Comparison of ENCODE assay signal across 18 mouse cellular contexts in the genomic region with DNA sequence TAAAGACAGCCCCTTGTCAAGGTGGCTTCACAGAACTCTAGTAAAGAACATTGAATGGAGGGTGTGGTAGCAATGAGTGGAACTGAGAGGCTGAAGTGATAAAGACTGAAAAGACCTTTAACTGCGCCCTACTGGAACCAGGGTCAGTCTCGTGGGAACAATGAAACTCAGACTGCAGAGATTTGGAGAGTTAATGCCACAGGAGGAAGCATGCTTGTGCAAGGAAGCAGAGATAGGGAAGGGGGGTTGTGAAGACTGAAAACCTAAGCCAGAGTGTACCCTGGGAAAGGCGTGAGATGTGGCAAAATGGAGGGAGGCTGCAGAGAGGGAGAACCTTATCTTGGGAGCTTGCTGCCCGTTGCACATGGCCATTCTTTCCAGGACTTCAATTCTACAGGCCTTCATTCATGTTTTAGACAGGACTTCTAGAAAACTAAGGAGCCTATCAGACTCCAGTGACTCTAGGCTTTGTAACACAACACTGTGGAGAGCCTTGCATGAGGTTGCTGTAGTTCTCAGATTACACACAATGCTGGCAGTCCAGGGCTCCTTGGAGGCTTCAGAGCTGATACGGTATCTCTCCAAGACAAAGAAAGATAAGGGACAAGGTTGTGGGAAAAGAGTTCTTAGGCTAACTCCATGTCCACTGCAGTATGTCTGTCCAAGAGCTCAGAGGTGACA.
DNase-seq lines count a peak whose midpoint lies in the region; ATAC-seq and TF ChIP-seq lines count a peak whose summit lies in the region.
"Had no signal": no experiment of that assay in that cellular context is flagged by ENCODE, and none has a peak within 500 bp of the region (broad histone marks: within the 10 kb centered on the region; RNA-seq: fewer than 3 reads in every experiment).

No protein-coding gene starts in this region.

- TF ChIP-seq CTCF in intestine, postnatal 0 days (IDR thresholded peaks at IDR 0.05; ENCODE audit: low read depth): no peak
- no peak for TF ChIP-seq CTCF in lung, postnatal 0 days (IDR thresholded peaks at IDR 0.05)

- no peak for TF ChIP-seq EP300 in lung, postnatal 0 days (IDR thresholded peaks at IDR 0.05)

- H3K27me3 ChIP-seq in intestine, embryonic 15.5 days (replicated peaks): no peaks in the 10 kb centered on the region
- no peaks in the 10 kb centered on the region for H3K27me3 ChIP-seq in intestine, postnatal 0 days (replicated peaks; ENCODE audit: control insufficient read depth, insufficient read depth, low read length)
- H3K27me3 ChIP-seq in lung, postnatal 0 days (replicated peaks; ENCODE audit: insufficient read depth, low read length): no peaks in the 10 kb centered on the region
- H3K27me3 ChIP-seq: embryonic facial prominence, embryonic 13.5 days; liver, embryonic 13.5 days; midbrain, embryonic 12.5 days had no signal

- ATAC-seq in intestine, embryonic 15.5 days: peak; percentile 32
- no peak for ATAC-seq in intestine, postnatal 0 days
- ATAC-seq in lung, postnatal 0 days: peak; percentile 54; the same call in 1 of the 2 replicates
- peak; percentile 51 for ATAC-seq in megakaryocyte progenitor cell, adult 5-6 weeks (replicated peaks; ENCODE audit: poor library complexity)

- no peak overlapping the region for H3K27ac ChIP-seq in intestine, embryonic 15.5 days
- no peak overlapping the region for H3K27ac ChIP-seq in intestine, postnatal 0 days (ENCODE audit: low read depth, low read length)
- H3K27ac ChIP-seq in lung, postnatal 0 days (ENCODE audit: low read length): no peak overlapping the region
- H3K27ac ChIP-seq: embryonic facial prominence, embryonic 13.5 days; forebrain, embryonic 10.5 days; hindbrain, embryonic 14.5 days; liver, embryonic 13.5 days; midbrain, embryonic 12.5 days had no signal

- H3K4me1 ChIP-seq in intestine, embryonic 15.5 days (replicated peaks): no peaks in the 10 kb centered on the region
- no peaks in the 10 kb centered on the region for H3K4me1 ChIP-seq in intestine, postnatal 0 days (replicated peaks; ENCODE audit: control insufficient read depth, insufficient read depth, low read length)
- no peaks in the 10 kb centered on the region for H3K4me1 ChIP-seq in lung, postnatal 0 days (ENCODE audit: insufficient read depth, low read depth, low read length)
- H3K4me1 ChIP-seq: forebrain, embryonic 10.5 days; liver, embryonic 13.5 days; midbrain, embryonic 12.5 days had no signal

- H3K4me2 ChIP-seq in intestine, embryonic 15.5 days (replicated peaks): no peak overlapping the region
- no peak overlapping the region for H3K4me2 ChIP-seq in intestine, postnatal 0 days (replicated peaks; ENCODE audit: low read depth)
- no peak overlapping the region for H3K4me2 ChIP-seq in lung, postnatal 0 days (replicated peaks; ENCODE audit: low read depth, low read length)
- H3K4me2 ChIP-seq: embryonic facial prominence, embryonic 13.5 days; hindbrain, embryonic 14.5 days; liver, embryonic 13.5 days; midbrain, embryonic 12.5 days had no signal

- H3K9me3 ChIP-seq in intestine, embryonic 15.5 days: no peaks in the 10 kb centered on the region
- H3K9me3 ChIP-seq in intestine, postnatal 0 days (ENCODE audit: control insufficient read depth): no peaks in the 10 kb centered on the region
- no peaks in the 10 kb centered on the region for H3K9me3 ChIP-seq in lung, postnatal 0 days (ENCODE audit: low read length)
- H3K9me3 ChIP-seq: embryonic facial prominence, embryonic 13.5 days; forebrain, embryonic 10.5 days; liver, embryonic 13.5 days; midbrain, embryonic 12.5 days had no signal

- no peak overlapping the region for H3K4me3 ChIP-seq in intestine, embryonic 15.5 days (replicated peaks)
- no peak overlapping the region for H3K4me3 ChIP-seq in intestine, postnatal 0 days (ENCODE audit: low read depth, low read length)
- H3K4me3 ChIP-seq in lung, postnatal 0 days (ENCODE audit: low read depth, low read length): no peak overlapping the region
- H3K4me3 ChIP-seq: embryonic facial prominence, embryonic 13.5 days; forebrain, embryonic 10.5 days; liver, embryonic 13.5 days; midbrain, embryonic 12.5 days; myocyte had no signal

- H3K9ac ChIP-seq in intestine, embryonic 15.5 days: no peak overlapping the region
- no peak overlapping the region for H3K9ac ChIP-seq in intestine, postnatal 0 days (ENCODE audit: low read depth, low read length)
- H3K9ac ChIP-seq in lung, postnatal 0 days (replicated peaks; ENCODE audit: low read depth): no peak overlapping the region
- H3K9ac ChIP-seq: embryonic facial prominence, embryonic 13.5 days; hindbrain, embryonic 14.5 days; liver, embryonic 13.5 days; midbrain, embryonic 12.5 days had no signal

- H3K36me3 ChIP-seq in intestine, embryonic 15.5 days: no peaks in the 10 kb centered on the region
- H3K36me3 ChIP-seq in intestine, postnatal 0 days (ENCODE audit: control insufficient read depth, insufficient read depth): no peaks in the 10 kb centered on the region
- no peaks in the 10 kb centered on the region for H3K36me3 ChIP-seq in lung, postnatal 0 days (ENCODE audit: insufficient read depth, low read length)
- H3K36me3 ChIP-seq: embryonic facial prominence, embryonic 13.5 days; forebrain, embryonic 10.5 days; liver, embryonic 13.5 days; midbrain, embryonic 12.5 days had no signal

- peak; percentile 15 for DNase-seq in lung, postnatal 0 days (ENCODE audit: low spot score)
- DNase-seq in lung, postnatal 25 days (ENCODE audit: low spot score): no peak
- peak; percentile 42 for DNase-seq in R1 (ENCODE audit: low read depth, low spot score)
- DNase-seq in cerebellum, adult 11-12 months: no peak
- DNase-seq: adrenal gland, postnatal 25 days; cerebellum, postnatal 14 days; kidney, postnatal 10 days; layer of hippocampus, adult 9-11 months; liver, embryonic 13.5 days; right cerebral cortex, postnatal 14 days had no signal

- 51% methylated on average over 5 of the region's 5 CpGs for WGBS in intestine, embryonic 15.5 days
- WGBS in intestine, postnatal 0 days: 45% methylated on average over 5 of the region's 5 CpGs
- WGBS in lung, postnatal 0 days: 45% methylated on average over 5 of the region's 5 CpGs

Comparison
In these comparisons a context has a peak if more than half of its experiments do, and no peak if none do; other contexts are left out.
1. DNase-seq: peak in lung, postnatal 0 days (single experiment) and R1 (single experiment); none in lung, postnatal 25 days (single experiment) and cerebellum, adult 11-12 months (single experiment).